Mouse (Mus musculus) adrenal gland, adult 8-10 months (tissue): ENCODE measurements at regions not wholly inside any gene's neighbourhood (a gene's known extent, or its start where the extent isn't known, plus 50 kb on each side); places are given as distances from the start of the nearest gene placed in this dataset.

Source experiments
- DNase-seq: peaks from one replicate; pipeline ENCODE4 v3.0.0; 2022

- no peak for DNase-seq
Measured at GRCm38 (mm10) chr14:28626951-28627350, 122.4 kb downstream of the Wnt5a start.

- DNase-seq, result no peak
Measured at GRCm38 (mm10) chr14:28635175-28635574, 130.6 kb downstream of the Wnt5a start.

GRCm38 (mm10) chr14:28639056-28639455, 134.5 kb downstream of the Wnt5a start:
- no peak for DNase-seq

GRCm38 (mm10) chr14:28645807-28646206, 141.3 kb downstream of the Wnt5a start:
- no peak for DNase-seq

- no peak for DNase-seq
Measured at GRCm38 (mm10) chr14:28649411-28649810, 144.9 kb downstream of the Wnt5a start.

GRCm38 (mm10) chr14:28653059-28653930, 148.7 kb downstream of the Wnt5a start:
- no peak for DNase-seq

- no peak for DNase-seq
Measured at GRCm38 (mm10) chr14:28657216-28657615, 152.7 kb downstream of the Wnt5a start.

- DNase-seq, result peak; percentile 4
Measured at GRCm38 (mm10) chr14:28660872-28661588, 156.5 kb downstream of the Wnt5a start.

GRCm38 (mm10) chr14:28663316-28663715, 158.8 kb downstream of the Wnt5a start:
- no peak for DNase-seq

GRCm38 (mm10) chr14:28664121-28664520, 159.6 kb downstream of the Wnt5a start:
- DNase-seq, result no peak

GRCm38 (mm10) chr14:28675476-28675875, 170.9 kb downstream of the Wnt5a start:
- peak; percentile 52 for DNase-seq

GRCm38 (mm10) chr14:28699780-28700179, 195.2 kb downstream of the Wnt5a start:
- no peak for DNase-seq

- DNase-seq, result no peak
Measured at GRCm38 (mm10) chr14:28704729-28705128, 200.2 kb downstream of the Wnt5a start.

GRCm38 (mm10) chr14:28714598-28714997, 210.0 kb downstream of the Wnt5a start:
- no peak for DNase-seq

GRCm38 (mm10) chr14:28720545-28720944, 216.0 kb downstream of the Wnt5a start:
- no peak for DNase-seq

- DNase-seq, result no peak
Measured at GRCm38 (mm10) chr14:28725666-28726065, 221.1 kb downstream of the Wnt5a start.

GRCm38 (mm10) chr14:28733496-28733895, 228.9 kb downstream of the Wnt5a start:
- DNase-seq, result no peak

GRCm38 (mm10) chr14:28735446-28735845, 230.9 kb downstream of the Wnt5a start:
- DNase-seq, result no peak

GRCm38 (mm10) chr14:28740076-28740475, 235.5 kb downstream of the Wnt5a start:
- no peak for DNase-seq

- DNase-seq, result no peak
Measured at GRCm38 (mm10) chr14:28741418-28741817, 236.9 kb downstream of the Wnt5a start.

GRCm38 (mm10) chr14:28743673-28744072, 239.1 kb downstream of the Wnt5a start:
- DNase-seq, result no peak

- no peak for DNase-seq
Measured at GRCm38 (mm10) chr14:28750301-28750700, 245.8 kb downstream of the Wnt5a start.

- no peak for DNase-seq
Measured at GRCm38 (mm10) chr14:28765201-28765600, 252.8 kb upstream of the Lrtm1 start.

- DNase-seq, result no peak
Measured at GRCm38 (mm10) chr14:28773068-28773467, 244.9 kb upstream of the Lrtm1 start.
